Mouse (Mus musculus): Measurements from ENCODE around the gene Hk1. TPM values are rescaled to one million over a fixed set of nuclear protein-coding genes. Genes with fewer than 3 reads are reported as not detected.
A peak's percentile ranks its signal among the peaks of the same experiment; 100 is the strongest.

The Hk1 gene
- polyA plus RNA-seq, 1 experiment from 2014 or later = 56.6 TPM

DNA sequence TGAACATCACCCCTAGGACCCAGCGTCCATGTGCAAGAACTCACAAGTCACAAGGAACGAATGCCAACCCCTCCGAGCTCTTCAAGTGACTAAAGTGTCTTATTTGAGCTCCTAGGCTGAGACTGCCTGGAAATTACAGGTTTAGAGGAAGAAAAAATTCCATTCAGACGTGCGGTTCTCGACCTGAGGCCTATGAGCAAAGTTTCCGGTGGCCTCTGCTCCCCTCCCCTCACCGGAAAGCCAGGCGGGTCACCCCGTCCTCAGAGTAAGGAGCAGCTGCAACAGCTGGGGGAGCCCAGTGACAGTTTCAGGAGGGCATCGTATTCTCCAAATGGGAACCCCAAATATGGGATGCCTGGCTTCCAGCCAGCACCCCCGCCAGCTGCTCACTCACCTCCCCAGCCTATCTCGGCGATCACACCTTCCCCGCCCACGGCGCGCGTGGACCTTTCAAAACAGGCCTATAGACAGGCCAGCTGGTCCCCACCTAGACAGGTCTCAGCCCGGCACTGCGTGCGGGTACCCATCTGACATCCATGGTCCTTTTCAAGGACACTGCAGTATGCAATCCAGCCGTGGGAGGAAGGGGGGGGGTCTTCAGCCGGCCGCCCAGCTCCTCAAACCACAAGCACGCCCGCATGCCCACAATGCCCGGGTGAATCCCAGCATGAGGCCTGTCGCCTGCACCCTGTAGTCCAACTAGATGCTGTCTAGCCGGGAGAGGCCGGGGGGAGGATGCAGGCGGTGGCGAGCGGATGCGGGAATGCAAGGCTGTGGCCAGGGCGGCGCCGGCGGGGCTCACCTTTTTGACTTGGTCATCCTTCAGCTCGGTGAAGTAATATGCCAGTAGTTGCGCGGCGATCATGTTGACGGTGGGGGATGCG is 40.3 kb downstream of the Hk1 start:
- H3K4me1 ChIP-seq = peaks cover 29% of the 10 kb centered on the region
- H3K9me3 ChIP-seq (replicated peaks) = no peaks in the 10 kb centered on the region
- peak overlapping the region; percentile 92 for H3K4me2 ChIP-seq (replicated peaks)
- WGBS = 5% methylated on average over 37 of the region's 45 CpGs
- H3K9ac ChIP-seq = peak overlapping the region; percentile 80
- peak; percentile 73 for ATAC-seq (ENCODE audit: low FRiP score)
- no peaks in the 10 kb centered on the region for H3K27me3 ChIP-seq
- peak overlapping the region; percentile 61 for H3K4me3 ChIP-seq
- H3K27ac ChIP-seq = peak overlapping the region; percentile 89
- no peaks in the 10 kb centered on the region for H3K36me3 ChIP-seq

GRCm38 (mm10) chr10:62338626-62339025 is 41.1 kb downstream of the Hk1 start:
- H3K4me2 ChIP-seq (replicated peaks) = peak overlapping the region; percentile 92
- no peak overlapping the region for H3K27ac ChIP-seq
- peak overlapping the region; percentile 61 for H3K4me3 ChIP-seq
- ATAC-seq (ENCODE audit: low FRiP score) = no peak
- H3K9me3 ChIP-seq (replicated peaks) = no peaks in the 10 kb centered on the region
- 31% methylated on average over 5 of the region's 5 CpGs for WGBS
- peaks cover 29% of the 10 kb centered on the region for H3K4me1 ChIP-seq
- H3K36me3 ChIP-seq = no peaks in the 10 kb centered on the region
- peak overlapping the region; percentile 80; the same call in 1 of the 2 replicates for H3K9ac ChIP-seq
- no peaks in the 10 kb centered on the region for H3K27me3 ChIP-seq

DNA sequence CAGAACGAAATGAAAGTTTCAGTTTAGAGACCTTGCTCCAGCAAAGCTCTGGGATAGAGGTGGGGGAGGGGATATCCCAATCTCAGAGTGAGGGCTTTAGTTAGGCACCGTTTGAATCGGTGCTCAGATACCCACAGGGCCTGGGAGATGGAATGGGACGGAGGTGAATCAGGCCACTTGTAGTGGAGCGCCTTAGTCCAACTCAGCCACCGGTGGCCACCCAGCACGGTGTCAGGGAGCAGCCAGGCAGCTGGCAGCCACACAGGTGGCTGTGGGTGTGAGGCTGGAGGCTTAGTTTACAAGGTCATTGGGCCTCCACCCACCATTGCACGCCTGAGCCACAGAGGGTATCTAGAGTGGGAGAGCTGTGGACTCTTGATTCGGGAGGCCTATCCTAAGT is 41.5 kb downstream of the Hk1 start:
- peak overlapping the region; percentile 61; the same call in 1 of the 2 replicates for H3K4me3 ChIP-seq
- no peak overlapping the region for H3K27ac ChIP-seq
- peak overlapping the region; percentile 92 for H3K4me2 ChIP-seq (replicated peaks)
- no peak for ATAC-seq (ENCODE audit: low FRiP score)
- no peaks in the 10 kb centered on the region for H3K27me3 ChIP-seq
- peaks cover 29% of the 10 kb centered on the region for H3K4me1 ChIP-seq
- no peaks in the 10 kb centered on the region for H3K36me3 ChIP-seq
- no peak overlapping the region for H3K9ac ChIP-seq
- 48% methylated on average over 9 of the region's 9 CpGs for WGBS
- no peaks in the 10 kb centered on the region for H3K9me3 ChIP-seq (replicated peaks)

DNA sequence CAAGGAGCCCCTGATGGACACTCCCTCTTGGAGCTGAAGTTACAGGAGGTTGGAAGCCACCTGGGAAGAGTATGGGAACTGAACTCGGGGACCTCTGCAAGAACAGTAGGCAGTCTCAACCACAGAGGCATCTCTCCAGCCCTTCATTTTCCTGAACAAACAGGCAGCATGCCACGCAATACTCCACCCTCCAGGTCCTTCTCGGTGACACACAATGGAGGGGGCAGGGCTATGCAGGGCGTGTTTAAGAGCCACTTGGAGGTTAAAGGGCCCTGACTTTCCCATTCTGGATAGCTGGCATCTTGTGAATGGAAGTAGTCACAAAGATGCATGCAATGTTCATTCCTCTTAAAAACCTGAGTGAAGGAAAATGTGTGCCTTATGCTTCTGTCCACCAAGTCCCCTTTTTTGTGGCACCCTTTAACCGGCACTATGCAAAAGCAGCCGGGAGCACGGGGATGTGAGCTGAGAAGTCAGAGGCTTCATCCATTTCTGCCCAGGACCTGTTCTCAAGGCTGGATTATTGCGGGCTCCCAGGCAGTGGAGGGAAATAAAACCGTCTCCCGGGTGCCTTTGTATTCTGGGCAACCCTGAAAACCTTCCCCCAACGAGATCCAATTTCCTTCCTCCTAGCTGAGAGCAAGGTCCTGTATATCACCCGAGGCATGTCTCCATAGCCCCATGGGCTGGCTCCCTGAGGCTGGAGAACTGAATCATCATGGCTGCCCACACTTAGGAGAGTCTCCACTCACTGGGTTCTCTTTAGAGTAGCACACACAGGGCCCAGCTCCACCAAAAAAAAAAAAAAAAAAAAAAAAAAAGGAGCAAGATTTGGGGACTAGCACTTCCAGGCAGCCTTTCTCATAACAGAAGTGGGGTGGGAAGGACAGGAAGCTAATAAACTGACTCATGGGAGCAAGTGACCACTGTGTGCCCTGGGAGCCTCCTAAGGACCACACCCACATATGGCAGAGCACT is 42.8 kb downstream of the Hk1 start:
- Histone ChIP-seq H3K4me2 (replicated peaks) (no peak overlapping the region), H3K36me3 (no peaks in the 10 kb centered on the region), H3K4me3 (no peak overlapping the region), H3K9me3 (replicated peaks) (no peaks in the 10 kb centered on the region), H3K4me1 (peaks cover 32% of the 10 kb centered on the region), H3K9ac (no peak overlapping the region), H3K27me3 (no peaks in the 10 kb centered on the region), H3K27ac (no peak overlapping the region)
- WGBS = 29% methylated on average over 12 of the region's 12 CpGs
- ATAC-seq (ENCODE audit: low FRiP score) = no peak

DNA sequence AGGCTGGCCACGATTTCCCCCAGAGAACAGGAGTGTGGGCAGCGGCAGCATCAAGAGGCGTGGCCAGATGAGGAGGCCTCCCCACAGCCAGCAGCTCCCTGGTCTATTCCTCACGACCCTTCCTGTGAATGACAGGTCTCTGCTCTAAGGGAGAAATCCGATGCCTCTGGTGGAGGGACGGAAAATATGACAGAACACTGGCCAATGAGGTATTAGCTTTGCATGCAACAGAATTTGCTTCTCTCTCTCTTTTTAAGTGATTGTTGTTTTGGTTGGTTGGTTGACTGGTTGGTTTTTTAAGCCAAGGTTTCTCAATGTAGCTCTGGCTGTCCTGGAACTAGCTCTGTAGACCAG is 44.3 kb downstream of the Hk1 start:
- no peaks in the 10 kb centered on the region for H3K27me3 ChIP-seq
- no peak for ATAC-seq (ENCODE audit: low FRiP score)
- H3K4me1 ChIP-seq = peaks cover 29% of the 10 kb centered on the region
- no peaks in the 10 kb centered on the region for H3K36me3 ChIP-seq
- no peaks in the 10 kb centered on the region for H3K9me3 ChIP-seq (replicated peaks)
- H3K27ac ChIP-seq = no peak overlapping the region
- H3K4me2 ChIP-seq (replicated peaks) = no peak overlapping the region
- H3K4me3 ChIP-seq = no peak overlapping the region
- WGBS = 16% methylated on average over 6 of the region's 6 CpGs
- no peak overlapping the region for H3K9ac ChIP-seq

DNA sequence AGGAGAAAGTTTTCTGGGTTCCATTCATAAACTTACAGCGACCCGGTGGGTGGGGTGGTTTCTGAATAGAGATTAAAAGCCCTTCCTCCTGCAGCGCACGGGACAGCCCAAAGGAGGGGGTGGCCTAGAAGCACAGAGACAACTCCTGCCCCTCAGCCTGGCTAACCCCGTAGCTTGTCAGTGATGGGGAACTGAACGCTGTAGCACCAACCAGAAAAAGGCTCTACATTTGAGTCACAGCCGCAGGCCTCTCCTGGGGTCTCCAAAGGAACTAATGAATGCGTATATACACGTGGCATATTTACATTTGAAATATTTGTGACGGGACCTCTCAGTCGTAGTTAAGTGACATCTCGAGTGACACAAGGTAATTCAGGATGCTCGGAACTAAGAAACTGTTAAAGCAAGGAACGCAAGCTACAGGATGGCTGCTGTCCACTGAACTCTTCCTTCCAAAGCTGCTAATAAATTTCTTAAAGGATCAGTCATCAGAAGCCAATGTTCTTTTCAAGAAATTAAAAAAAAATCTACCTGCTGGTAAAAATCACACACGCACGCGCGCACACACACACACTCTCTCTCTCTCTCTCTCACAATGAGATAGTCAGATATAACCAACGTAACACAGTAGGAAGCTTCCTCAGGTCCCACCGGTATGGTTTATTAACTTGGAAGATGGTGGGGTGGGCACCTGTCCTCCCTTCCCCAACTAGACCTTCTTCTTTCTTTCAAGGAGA is 44.9 kb downstream of the Hk1 start:
- ATAC-seq (ENCODE audit: low FRiP score) = no peak
- no peaks in the 10 kb centered on the region for H3K36me3 ChIP-seq
- H3K27me3 ChIP-seq = no peaks in the 10 kb centered on the region
- H3K4me3 ChIP-seq = no peak overlapping the region
- H3K4me2 ChIP-seq (replicated peaks) = no peak overlapping the region
- no peaks in the 10 kb centered on the region for H3K9me3 ChIP-seq (replicated peaks)
- peaks cover 30% of the 10 kb centered on the region for H3K4me1 ChIP-seq
- no peak overlapping the region for H3K27ac ChIP-seq
- 44% methylated on average over 20 of the region's 20 CpGs for WGBS
- H3K9ac ChIP-seq = no peak overlapping the region

GRCm38 (mm10) chr10:62333269-62333668 is 46.4 kb downstream of the Hk1 start:
- Histone ChIP-seq H3K9me3 (replicated peaks) (no peaks in the 10 kb centered on the region), H3K4me1 (peaks cover 20% of the 10 kb centered on the region), H3K27me3 (no peaks in the 10 kb centered on the region), H3K27ac (no peak overlapping the region), H3K36me3 (no peaks in the 10 kb centered on the region), H3K4me2 (replicated peaks) (no peak overlapping the region), H3K9ac (no peak overlapping the region), H3K4me3 (no peak overlapping the region)
- ATAC-seq (ENCODE audit: low FRiP score) = no peak
- 71% methylated on average over 14 of the region's 14 CpGs for WGBS

- ATAC-seq (ENCODE audit: low FRiP score) = no peak
- Histone ChIP-seq H3K9me3 (replicated peaks) (no peaks in the 10 kb centered on the region), H3K27ac (no peak overlapping the region; the same call in 1 of the 2 replicates), H3K4me1 (peaks cover 18% of the 10 kb centered on the region; the same call in 1 of the 2 replicates), H3K36me3 (no peaks in the 10 kb centered on the region), H3K4me3 (no peak overlapping the region), H3K9ac (no peak overlapping the region), H3K27me3 (no peaks in the 10 kb centered on the region), H3K4me2 (replicated peaks) (no peak overlapping the region)
- WGBS = 71% methylated on average over 7 of the region's 7 CpGs
Measured at GRCm38 (mm10) chr10:62332514-62332913, 47.2 kb downstream of the Hk1 start.

DNA sequence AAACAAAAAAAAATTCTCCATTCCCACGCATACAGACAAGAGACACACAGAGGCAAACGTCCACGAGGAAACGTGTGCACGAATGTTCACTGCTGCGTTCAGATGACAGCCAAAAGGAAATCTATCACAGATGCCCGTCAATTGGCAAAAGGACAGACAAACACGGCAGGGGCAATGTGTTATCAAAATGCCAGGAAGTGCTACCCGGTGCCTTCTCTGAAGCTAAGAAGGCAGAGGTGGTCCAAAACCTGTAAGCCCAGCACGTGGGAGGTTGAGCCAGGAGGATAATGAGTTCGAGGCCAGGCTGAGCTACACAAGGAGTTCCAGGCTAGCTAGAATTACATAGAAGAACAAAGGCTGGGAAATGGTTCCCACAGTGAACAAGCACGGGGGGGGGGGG is 47.9 kb downstream of the Hk1 start:
- Histone ChIP-seq H3K9ac (no peak overlapping the region), H3K27me3 (no peaks in the 10 kb centered on the region), H3K4me2 (replicated peaks) (no peak overlapping the region), H3K4me1 (peaks cover 16% of the 10 kb centered on the region; the same call in 1 of the 2 replicates), H3K36me3 (no peaks in the 10 kb centered on the region), H3K27ac (no peak overlapping the region), H3K4me3 (no peak overlapping the region), H3K9me3 (replicated peaks) (no peaks in the 10 kb centered on the region)
- no peak for ATAC-seq (ENCODE audit: low FRiP score)
- WGBS = 82% methylated on average over 12 of the region's 12 CpGs

GRCm38 (mm10) chr10:62331296-62331695 is 48.4 kb downstream of the Hk1 start:
- Histone ChIP-seq H3K9ac (no peak overlapping the region), H3K4me2 (replicated peaks) (no peak overlapping the region), H3K36me3 (no peaks in the 10 kb centered on the region), H3K4me1 (peaks cover 14% of the 10 kb centered on the region; the same call in 1 of the 2 replicates), H3K27me3 (no peaks in the 10 kb centered on the region), H3K27ac (no peak overlapping the region), H3K4me3 (no peak overlapping the region), H3K9me3 (replicated peaks) (no peaks in the 10 kb centered on the region)
- no peak for ATAC-seq (ENCODE audit: low FRiP score)
- 96% methylated on average over 8 of the region's 9 CpGs for WGBS

- 75% methylated on average over 7 of the region's 7 CpGs for WGBS
- H3K27me3 ChIP-seq = no peaks in the 10 kb centered on the region
- H3K4me2 ChIP-seq (replicated peaks) = no peak overlapping the region
- ATAC-seq (ENCODE audit: low FRiP score) = no peak
- H3K36me3 ChIP-seq = no peaks in the 10 kb centered on the region
- H3K4me3 ChIP-seq = no peak overlapping the region
- no peak overlapping the region for H3K27ac ChIP-seq
- no peaks in the 10 kb centered on the region for H3K9me3 ChIP-seq (replicated peaks)
- H3K9ac ChIP-seq = no peak overlapping the region
- peaks cover 7% of the 10 kb centered on the region; the same call in 1 of the 2 replicates for H3K4me1 ChIP-seq
Measured at GRCm38 (mm10) chr10:62329846-62330245, 49.9 kb downstream of the Hk1 start.
